Mouse (Mus musculus): ENCODE measurements at regions not wholly inside any gene's neighbourhood (a gene's known extent, or its start where the extent isn't known, plus 50 kb on each side); places are given as distances from the start of the nearest gene placed in this dataset.
"Not testable (repeated sequence)": the region's sequence is repeated elsewhere in the genome, so short reads cannot be mapped to it uniquely, and the experiment has no call there.

- not testable (repeated sequence) for DNase-seq (ENCODE audit: low spot score)
Measured at GRCm38 (mm10) chr12:93754505-93754904, 1905.5 kb upstream of the Sel1l start.

- DNase-seq (ENCODE audit: low spot score): no peak
Measured at GRCm38 (mm10) chr12:93748300-93748847, 1899.4 kb upstream of the Sel1l start.

- DNase-seq (ENCODE audit: low spot score): no peak
Measured at GRCm38 (mm10) chr12:93718704-93719497, 1869.9 kb upstream of the Sel1l start.

- DNase-seq (ENCODE audit: low spot score): no peak
Measured at GRCm38 (mm10) chr12:93705956-93706355, 1857.0 kb upstream of the Sel1l start.

- DNase-seq (ENCODE audit: low spot score): peak; percentile 83
Measured at GRCm38 (mm10) chr12:93687196-93687595, 1838.2 kb upstream of the Sel1l start.

- DNase-seq (ENCODE audit: low spot score): no peak
Measured at GRCm38 (mm10) chr12:93684385-93684784, 1835.4 kb upstream of the Sel1l start.

GRCm38 (mm10) chr12:93677478-93677877 lies 1828.5 kb upstream of the Sel1l start:
- no peak for DNase-seq (ENCODE audit: low spot score)

GRCm38 (mm10) chr12:93675032-93675431 lies 1826.1 kb upstream of the Sel1l start:
- no peak for DNase-seq (ENCODE audit: low spot score)

GRCm38 (mm10) chr12:93669211-93669610 lies 1820.3 kb upstream of the Sel1l start:
- DNase-seq (ENCODE audit: low spot score): no peak

- no peak for DNase-seq (ENCODE audit: low spot score)
Measured at GRCm38 (mm10) chr12:93666799-93667198, 1817.8 kb upstream of the Sel1l start.

Data from retina, embryonic 14.5 days (tissue).